Mouse (Mus musculus) stomach, embryonic 15.5 days (tissue): ENCODE results near the gene Pex16. TPM values are rescaled to one million over a fixed set of nuclear protein-coding genes. Genes with fewer than 3 reads are reported as not detected.

Experiments
- ATAC-seq: fragments of 200-750 bp; cut with Nextera tagmentation; 2 replicates; pipeline ENCODE4 v1.8.0; 2017; ENCODE audit warnings: low read depth, moderate number of reproducible peaks, moderate TSS enrichment; ENCODE audit not compliant: insufficient read depth, low FRiP score
- H3K27ac ChIP-seq: fragments of 300-500 bp; sonication (generic); 2 replicates; pipeline ENCODE4 v1.5.1; 2015; ENCODE audit warnings: mild to moderate bottlenecking, inconsistent platforms
- H3K27me3 ChIP-seq: fragments of 300-500 bp; sonication (generic); replicated peaks from 2 replicates; pipeline ENCODE4 v1.6.1; 2015; ENCODE audit warnings: inconsistent platforms
- H3K36me3 ChIP-seq: fragments of 300-500 bp; sonication (generic); 2 replicates; pipeline ENCODE4 v1.6.1; 2015; ENCODE audit warnings: inconsistent platforms
- H3K4me1 ChIP-seq: fragments of 300-500 bp; sonication (generic); 2 replicates; pipeline ENCODE4 v1.6.1; 2015; ENCODE audit warnings: inconsistent platforms
- H3K4me2 ChIP-seq: fragments of 300-500 bp; sonication (generic); 2 replicates; pipeline ENCODE4 v1.6.1; 2015; ENCODE audit warnings: mild to moderate bottlenecking, inconsistent platforms
- H3K4me3 ChIP-seq: fragments of 300-500 bp; sonication (generic); replicated peaks from 2 replicates; pipeline ENCODE4 v1.5.1; 2015; ENCODE audit warnings: inconsistent platforms
- H3K9ac ChIP-seq: fragments of 300-500 bp; sonication (generic); 2 replicates; pipeline ENCODE4 v1.6.1; 2015; ENCODE audit warnings: inconsistent platforms
- H3K9me3 ChIP-seq: fragments of 300-500 bp; sonication (generic); 2 replicates; pipeline ENCODE4 v1.6.1; 2016; ENCODE audit warnings: inconsistent platforms
- WGBS: fragments of 180-500 bp; shearing (Covaris S2); methylation state at CpG from one replicate; pipeline ENCODE4 v1.1.7; 2015; 5-methylcytosine and 5-hydroxymethylcytosine counted together
- polyA plus RNA-seq: library from polyadenylated mRNA; unstranded; fragments of >200 nt; fragmentation: Nextera tagmentation; extraction: Ambion mirVana; gene quantifications from 2 replicates; pipeline ENCODE4 v1.2.1, GENCODE M21; 2015

Gene Pex16
- polyA plus RNA-seq, 1 experiment from 2014 or later = 28.0 TPM

DNA sequence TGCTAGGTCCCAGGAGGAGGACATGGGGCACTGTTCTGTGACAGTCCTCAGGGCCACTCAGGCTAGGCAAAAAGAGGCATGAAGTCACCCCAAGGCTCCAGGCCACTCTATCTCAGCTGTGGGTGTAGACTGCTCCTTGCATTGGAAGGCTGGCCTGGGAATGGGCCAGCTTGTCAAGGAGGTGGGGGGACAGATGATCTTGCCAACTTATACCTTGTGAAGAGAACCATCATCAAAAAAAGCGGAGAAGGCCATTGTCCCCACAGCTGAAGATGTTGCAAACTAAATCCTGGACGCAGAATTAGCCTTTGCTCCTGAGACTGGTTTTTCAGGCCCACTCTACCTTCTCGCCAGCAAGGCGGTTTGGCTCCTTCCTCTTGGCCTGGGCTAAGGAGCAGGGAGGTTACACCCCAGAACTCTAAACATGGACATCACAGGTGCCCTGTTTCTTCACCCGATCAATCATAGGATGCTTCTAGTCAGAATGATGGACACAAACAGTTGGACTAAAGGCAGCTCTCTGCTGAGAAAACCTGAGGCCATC is 29.4 kb downstream of the Pex16 start:
- H3K36me3 ChIP-seq = peaks cover 21% of the 10 kb centered on the region
- no peak overlapping the region for H3K4me2 ChIP-seq
- H3K9me3 ChIP-seq = no peaks in the 10 kb centered on the region
- WGBS = 84% methylated on average over 5 of the region's 5 CpGs
- peaks cover 3% of the 10 kb centered on the region; the same call in 1 of the 2 replicates for H3K4me1 ChIP-seq
- ATAC-seq = no peak
- no peak overlapping the region for H3K27ac ChIP-seq
- peaks cover 8% of the 10 kb centered on the region; the same call in 1 of the 2 replicates for H3K27me3 ChIP-seq
- no peak overlapping the region for H3K9ac ChIP-seq
- H3K4me3 ChIP-seq = no peak overlapping the region

DNA sequence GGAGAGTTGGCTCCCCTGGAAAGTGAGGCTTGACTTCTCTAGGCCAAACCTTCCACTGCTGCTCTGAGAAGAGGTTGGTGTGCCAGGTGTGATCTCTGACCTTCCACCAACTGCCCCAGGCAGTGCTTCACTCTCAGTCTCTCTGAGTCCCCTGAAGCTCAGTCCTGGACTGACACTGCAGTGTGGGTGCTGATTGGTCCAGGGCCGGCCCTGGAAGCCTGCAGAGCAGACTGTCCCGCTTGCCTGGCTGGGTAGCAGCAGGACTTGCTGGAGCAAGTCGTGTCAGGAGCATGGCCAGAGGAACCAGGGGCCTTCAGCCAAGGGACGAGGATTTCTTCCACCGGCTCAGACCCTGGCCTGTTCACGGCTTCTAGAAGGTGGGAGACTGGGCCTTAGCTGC is 30.3 kb downstream of the Pex16 start:
- peaks cover 3% of the 10 kb centered on the region; the same call in 1 of the 2 replicates for H3K4me1 ChIP-seq
- H3K27ac ChIP-seq = no peak overlapping the region
- no peak overlapping the region for H3K4me3 ChIP-seq
- no peaks in the 10 kb centered on the region for H3K9me3 ChIP-seq
- no peak overlapping the region for H3K4me2 ChIP-seq
- peaks cover 6% of the 10 kb centered on the region; the same call in 1 of the 2 replicates for H3K27me3 ChIP-seq
- H3K36me3 ChIP-seq = peaks cover 29% of the 10 kb centered on the region
- no peak for ATAC-seq
- H3K9ac ChIP-seq = no peak overlapping the region
- 80% methylated on average over 6 of the region's 6 CpGs for WGBS

DNA sequence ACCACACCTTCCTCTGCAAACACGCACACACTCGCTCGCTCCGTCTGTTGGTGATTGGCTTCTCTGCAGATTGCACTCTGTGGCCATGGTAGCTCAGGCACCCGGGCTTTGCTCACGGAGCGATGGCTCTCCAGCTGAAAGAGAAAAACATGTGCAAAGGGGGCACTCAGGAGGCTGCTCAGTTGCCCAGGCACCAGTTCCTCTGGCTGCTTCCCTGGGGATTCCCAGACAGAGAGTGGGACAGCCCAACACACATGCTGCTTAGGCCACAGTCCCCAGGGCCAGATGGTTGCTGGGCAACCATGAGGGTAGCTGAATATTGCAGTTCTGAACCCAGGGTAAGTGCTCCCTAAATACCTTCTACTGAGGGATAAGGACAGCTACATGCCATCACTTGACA is 31.2 kb downstream of the Pex16 start:
- Histone ChIP-seq H3K27me3 (0 out of 2 replicates have a peak, but pooled peaks cover 2% of the 10 kb centered on the region), H3K9ac (no peak overlapping the region), H3K36me3 (peaks cover 39% of the 10 kb centered on the region), H3K27ac (no peak overlapping the region), H3K4me3 (no peak overlapping the region), H3K4me2 (no peak overlapping the region), H3K4me1 (peaks cover 3% of the 10 kb centered on the region; the same call in 1 of the 2 replicates), H3K9me3 (no peaks in the 10 kb centered on the region)
- WGBS = 80% methylated on average over 7 of the region's 7 CpGs
- ATAC-seq = no peak

DNA sequence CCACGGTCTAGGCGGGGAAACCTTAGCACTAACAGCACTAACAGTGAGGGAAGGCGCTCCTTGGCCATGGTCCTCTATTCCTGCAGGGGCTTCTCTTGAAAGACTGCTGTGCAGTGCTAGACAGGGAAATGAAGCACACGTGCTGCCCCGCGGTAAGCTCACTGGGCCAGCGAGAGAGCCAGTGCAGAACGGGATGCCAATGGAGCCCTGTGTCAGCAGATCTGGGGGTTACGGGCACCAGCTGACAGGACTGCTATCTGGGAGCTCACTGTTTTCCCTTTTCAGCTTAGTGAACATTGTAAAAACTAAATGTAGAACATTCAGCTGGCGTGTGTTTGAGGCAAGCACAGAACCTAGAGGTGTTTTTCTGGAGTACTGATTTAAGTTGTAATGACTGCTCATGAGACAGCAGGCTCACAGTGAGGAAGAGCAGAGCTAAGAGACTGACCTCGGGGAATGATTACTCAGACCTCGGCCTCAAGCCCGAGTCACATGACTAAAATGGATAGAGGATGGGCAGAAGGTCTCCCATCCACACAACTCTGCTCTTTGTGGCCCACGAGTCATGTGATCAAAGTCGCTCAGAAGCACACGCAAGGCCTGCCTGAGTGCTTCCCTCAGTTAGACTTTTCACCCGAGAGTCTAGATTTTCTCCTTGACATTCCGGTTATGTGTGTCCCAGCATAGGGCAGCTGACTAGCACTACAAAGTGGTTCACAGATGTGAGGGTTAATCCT is 34.0 kb downstream of the Pex16 start:
- H3K36me3 ChIP-seq = peaks cover 62% of the 10 kb centered on the region
- no peaks in the 10 kb centered on the region for H3K4me1 ChIP-seq

DNA sequence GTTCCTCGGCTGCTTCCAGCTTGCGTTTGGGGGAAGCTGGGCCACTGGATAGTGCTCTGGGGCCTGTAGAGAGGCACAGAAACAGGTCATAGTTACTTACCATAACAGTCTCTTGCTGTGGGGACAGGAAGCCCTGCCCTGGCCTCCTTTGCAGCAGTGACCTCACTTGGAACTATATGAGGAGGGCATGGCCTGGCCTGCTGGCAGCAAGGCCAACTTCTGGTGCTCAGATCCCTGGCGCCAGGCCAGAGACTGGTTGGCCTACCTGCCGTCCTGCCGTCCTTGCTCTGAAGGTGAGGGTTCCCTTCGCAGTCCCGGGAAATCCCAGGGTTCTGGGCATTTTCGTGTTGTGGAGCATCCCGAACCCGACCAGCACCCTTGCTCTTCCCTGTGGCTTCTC is 37.2 kb downstream of the Pex16 start:
- H3K4me3 ChIP-seq = no peak overlapping the region
- H3K9me3 ChIP-seq = no peaks in the 10 kb centered on the region
- no peak overlapping the region for H3K9ac ChIP-seq
- H3K36me3 ChIP-seq = peaks cover 74% of the 10 kb centered on the region
- ATAC-seq = no peak
- no peaks in the 10 kb centered on the region for H3K4me1 ChIP-seq
- no peak overlapping the region for H3K27ac ChIP-seq
- 89% methylated on average over 10 of the region's 10 CpGs for WGBS
- no peaks in the 10 kb centered on the region for H3K27me3 ChIP-seq
- no peak overlapping the region for H3K4me2 ChIP-seq

More for the DNA sequence above, 34.0 kb downstream of the Pex16 start:
- ATAC-seq = no peak
- H3K27ac ChIP-seq = no peak overlapping the region
- WGBS = 87% methylated on average over 18 of the region's 18 CpGs
- no peaks in the 10 kb centered on the region for H3K9me3 ChIP-seq
- no peaks in the 10 kb centered on the region for H3K27me3 ChIP-seq
- no peak overlapping the region for H3K4me2 ChIP-seq
- no peak overlapping the region for H3K9ac ChIP-seq
- H3K4me3 ChIP-seq = no peak overlapping the region

DNA sequence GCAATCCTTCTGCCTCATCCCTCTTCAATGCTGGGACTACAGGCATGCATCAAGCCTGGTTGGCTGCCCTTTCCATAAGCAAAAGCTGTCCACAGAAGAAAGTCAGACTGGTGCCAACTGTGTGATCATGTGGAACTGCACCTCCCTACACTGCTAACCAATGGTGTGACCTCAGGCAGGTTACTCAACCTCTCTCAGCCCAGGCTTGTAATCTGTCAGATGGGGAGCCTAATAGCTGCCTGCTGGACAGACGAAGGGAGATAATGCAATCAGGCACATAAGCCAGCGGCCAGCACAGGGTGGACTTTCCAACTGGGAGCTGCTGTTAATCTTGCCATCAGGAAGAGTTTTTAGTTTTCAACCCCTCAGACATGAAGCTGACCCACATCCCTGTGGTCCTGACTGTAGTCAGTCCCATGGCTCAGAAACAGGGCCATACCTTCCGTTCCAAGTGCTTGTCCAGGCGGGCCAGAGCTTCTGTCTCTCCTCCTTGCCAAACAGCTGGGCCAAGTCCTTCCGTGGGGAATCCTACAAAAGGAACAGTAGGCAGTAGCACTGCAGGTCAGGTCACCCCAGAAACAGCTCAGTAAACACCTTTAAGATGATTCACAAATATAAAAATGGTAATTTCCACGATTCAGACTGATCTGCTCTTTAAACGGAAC is 47.4 kb downstream of the Pex16 start:
- no peak overlapping the region for H3K4me2 ChIP-seq
- ATAC-seq = no peak
- no peaks in the 10 kb centered on the region for H3K9me3 ChIP-seq
- WGBS = 90% methylated on average over 7 of the region's 7 CpGs
- peaks cover 33% of the 10 kb centered on the region for H3K4me1 ChIP-seq
- no peaks in the 10 kb centered on the region for H3K27me3 ChIP-seq
- no peak overlapping the region for H3K27ac ChIP-seq
- H3K36me3 ChIP-seq = peaks cover 37% of the 10 kb centered on the region
- H3K9ac ChIP-seq = no peak overlapping the region
- H3K4me3 ChIP-seq = no peak overlapping the region

DNA sequence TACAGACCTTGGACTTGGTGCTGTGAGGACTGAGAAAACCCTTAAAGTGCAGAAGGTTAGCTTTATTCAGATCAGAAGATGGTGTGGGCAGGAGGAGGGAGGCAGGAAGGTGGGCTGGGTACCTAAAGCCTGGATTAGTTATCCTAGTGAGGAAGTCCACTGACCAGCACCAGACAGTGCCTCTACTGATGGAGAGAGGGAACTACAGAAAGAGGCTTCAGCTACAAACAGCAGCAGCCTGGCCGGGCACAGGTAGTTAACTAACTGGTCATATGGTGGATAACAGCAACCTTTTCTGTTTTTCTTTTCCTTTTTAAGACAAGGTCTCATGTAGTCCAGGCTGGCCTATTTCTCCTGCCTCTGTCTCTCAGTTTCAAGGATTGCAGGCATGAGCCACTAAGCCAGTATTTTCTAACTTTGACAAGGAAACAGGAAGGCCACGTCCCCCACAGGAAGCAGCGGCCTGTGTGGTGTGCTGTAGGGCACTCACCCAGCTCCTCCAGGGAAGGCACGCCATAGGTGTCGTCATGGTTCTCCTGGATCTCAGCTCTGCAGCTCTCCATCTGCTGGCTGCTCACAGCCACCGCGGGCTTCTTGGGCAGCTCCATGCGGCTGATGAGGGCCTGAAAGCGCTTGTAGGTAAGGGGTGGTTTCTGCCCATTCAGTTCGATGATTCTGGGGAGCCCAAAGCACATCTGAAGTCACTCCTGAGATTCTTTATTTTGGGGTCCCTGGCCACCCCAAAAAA is 48.1 kb downstream of the Pex16 start:
- Histone ChIP-seq H3K9me3 (no peaks in the 10 kb centered on the region), H3K4me3 (no peak overlapping the region), H3K27me3 (no peaks in the 10 kb centered on the region), H3K4me2 (no peak overlapping the region), H3K4me1 (peaks cover 38% of the 10 kb centered on the region), H3K36me3 (peaks cover 37% of the 10 kb centered on the region), H3K27ac (no peak overlapping the region), H3K9ac (no peak overlapping the region)
- WGBS = 70% methylated on average over 10 of the region's 10 CpGs
- no peak for ATAC-seq

DNA sequence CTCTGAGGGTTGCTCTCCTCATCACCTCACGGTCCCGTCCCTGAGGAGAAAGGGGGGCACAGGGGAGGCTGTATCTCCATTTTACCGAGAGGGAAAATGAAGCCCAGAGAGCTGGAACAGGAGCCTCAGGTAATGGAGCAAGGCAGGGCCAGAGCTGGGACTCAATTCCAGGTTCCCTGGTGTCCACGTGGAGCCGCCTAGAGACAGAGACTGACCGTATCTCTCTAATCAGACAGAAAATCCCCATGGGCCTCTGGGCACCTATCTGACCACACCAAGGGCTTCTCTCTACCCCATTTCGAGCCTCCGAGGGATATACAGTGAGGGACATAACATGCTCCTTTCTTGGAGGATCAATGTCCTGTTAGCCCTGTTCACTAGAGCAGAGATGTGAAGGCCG is 48.7 kb downstream of the Pex16 start:
- Histone ChIP-seq H3K4me1 (peaks cover 43% of the 10 kb centered on the region), H3K9ac (no peak overlapping the region), H3K4me3 (no peak overlapping the region), H3K9me3 (no peaks in the 10 kb centered on the region), H3K4me2 (no peak overlapping the region), H3K36me3 (peaks cover 34% of the 10 kb centered on the region), H3K27me3 (no peaks in the 10 kb centered on the region), H3K27ac (0 out of 2 replicates have a peak overlapping the region, but pooled peaks have one; percentile 70)
- no peak for ATAC-seq
- WGBS = 93% methylated on average over 9 of the region's 9 CpGs

DNA sequence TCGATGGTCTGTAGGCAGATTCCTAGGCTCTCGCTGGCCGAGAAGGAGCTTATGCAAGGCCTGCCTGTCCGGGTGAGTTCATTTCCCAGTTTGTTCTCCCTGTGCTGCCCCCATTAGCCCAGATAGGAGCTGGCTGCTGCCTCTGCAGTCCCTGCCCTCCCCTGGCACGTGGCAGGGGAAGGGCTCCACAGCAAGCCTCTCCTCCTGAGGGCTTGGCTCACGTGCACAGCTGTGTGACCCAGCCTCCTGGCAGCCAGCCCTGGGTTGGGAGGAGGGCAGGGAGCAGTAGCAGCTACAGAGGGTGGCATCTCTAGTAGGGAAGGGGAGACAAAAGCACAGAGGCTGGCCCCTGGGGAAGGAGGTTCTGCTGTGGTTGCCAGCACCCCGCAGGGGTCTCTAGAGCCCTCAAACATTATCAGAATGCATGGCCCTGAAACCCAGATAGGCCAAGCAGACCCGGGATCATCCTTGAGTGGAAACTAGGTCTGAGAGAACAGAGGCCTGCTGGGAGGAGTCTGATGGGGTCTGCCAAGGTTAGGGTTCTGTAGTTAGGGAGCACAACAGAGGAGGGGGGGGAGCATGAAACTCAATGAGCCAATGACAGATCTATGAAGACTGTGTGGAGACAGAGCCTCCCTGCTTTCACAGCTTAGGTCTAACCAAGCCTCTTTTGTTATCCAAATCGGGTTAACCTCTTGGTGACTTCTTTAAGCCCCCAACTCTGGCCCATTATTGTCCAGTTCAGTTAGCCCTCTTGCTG is 49.4 kb downstream of the Pex16 start:
- peak overlapping the region; percentile 70 for H3K27ac ChIP-seq
- H3K36me3 ChIP-seq = peaks cover 28% of the 10 kb centered on the region; the same call in 1 of the 2 replicates
- H3K4me3 ChIP-seq = no peak overlapping the region
- 73% methylated on average over 9 of the region's 9 CpGs for WGBS
- H3K4me2 ChIP-seq = no peak overlapping the region
- ATAC-seq = peak; percentile 37; the same call in 1 of the 2 replicates
- peaks cover 45% of the 10 kb centered on the region for H3K4me1 ChIP-seq
- no peaks in the 10 kb centered on the region for H3K27me3 ChIP-seq
- H3K9me3 ChIP-seq = no peaks in the 10 kb centered on the region
- no peak overlapping the region for H3K9ac ChIP-seq

DNA sequence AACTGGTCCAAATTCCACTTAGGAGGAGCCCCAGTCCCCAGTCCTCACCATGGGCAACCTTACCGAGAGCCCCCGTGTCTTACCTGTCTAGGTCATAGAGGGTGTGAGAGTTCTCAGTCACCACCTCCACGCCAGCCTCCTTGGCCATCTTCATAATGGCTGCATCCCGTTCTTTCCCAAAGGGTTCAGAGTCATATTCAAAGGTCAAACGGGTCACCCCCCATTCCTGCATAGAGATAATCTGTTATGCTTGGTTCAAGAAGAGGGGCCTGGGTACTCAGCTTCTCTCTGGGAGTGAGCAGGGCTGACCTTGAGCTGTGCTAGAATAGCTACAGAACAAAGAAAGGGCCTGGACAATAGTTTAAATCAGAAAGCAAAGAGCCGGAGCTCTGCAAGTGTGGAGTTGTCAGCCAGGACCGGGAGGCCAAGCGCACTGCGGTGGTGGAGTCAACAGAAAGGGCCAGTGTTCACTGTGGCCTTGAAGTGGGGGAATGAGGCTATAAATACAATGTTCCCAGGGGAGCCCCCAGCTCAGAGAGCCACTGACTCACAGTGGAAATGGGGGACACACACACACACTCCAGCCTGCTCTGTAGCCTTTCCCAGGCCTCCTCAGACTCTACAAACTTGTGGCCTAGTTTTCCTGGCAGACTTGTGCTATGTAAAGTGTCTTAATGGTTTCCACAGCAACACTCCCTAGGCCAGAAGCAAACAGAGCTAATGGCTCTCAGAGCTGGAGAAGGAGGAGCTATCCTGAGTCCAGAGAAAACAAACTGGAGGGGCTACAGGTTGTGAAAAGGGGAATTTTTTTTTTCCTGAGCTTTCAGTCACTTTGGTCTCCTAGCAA is 50.2 kb downstream of the Pex16 start:
- Histone ChIP-seq H3K4me2 (no peak overlapping the region), H3K9ac (no peak overlapping the region), H3K4me1 (peaks cover 47% of the 10 kb centered on the region), H3K27ac (peak overlapping the region; percentile 70), H3K9me3 (no peaks in the 10 kb centered on the region), H3K27me3 (no peaks in the 10 kb centered on the region), H3K36me3 (peaks cover 26% of the 10 kb centered on the region; the same call in 1 of the 2 replicates), H3K4me3 (no peak overlapping the region)
- peak; percentile 58; the same call in 1 of the 2 replicates for ATAC-seq
- WGBS = 67% methylated on average over 9 of the region's 9 CpGs
